Mouse (Mus musculus) kidney, postnatal 0 days (tissue): ENCODE results near the gene Gm266. TPM values are rescaled to one million over a fixed set of nuclear protein-coding genes. Genes with fewer than 3 reads are reported as not detected.
"Not testable (repeated sequence)": the region's sequence is repeated elsewhere in the genome, so short reads cannot be mapped to it uniquely, and the experiment has no call there.

Experiments used
- ATAC-seq: fragments of 200-750 bp; cut with Nextera tagmentation; replicated peaks from 2 replicates; pipeline ENCODE4 v1.8.0; 2017; ENCODE audit warnings: low read depth, moderate number of reproducible peaks, moderate TSS enrichment, moderate library complexity; ENCODE audit not compliant: low FRiP score
- DNase-seq: peaks from one replicate; pipeline ENCODE4 v3.0.0-alpha.2; 2016; ENCODE audit warnings: low spot score
- H3K27ac ChIP-seq: fragments of 300-500 bp; sonication (generic); 2 replicates; pipeline ENCODE4 v1.5.1; 2014; ENCODE audit warnings: mild to moderate bottlenecking
- H3K27me3 ChIP-seq: fragments of 300-500 bp; sonication (generic); 2 replicates; pipeline ENCODE4 v1.6.1; 2014; ENCODE audit warnings: low read length, mixed read lengths; ENCODE audit not compliant: insufficient read depth
- H3K36me3 ChIP-seq: fragments of 300-500 bp; sonication (generic); 2 replicates; pipeline ENCODE4 v1.6.1; 2014; ENCODE audit warnings: low read length, mixed read lengths; ENCODE audit not compliant: insufficient read depth
- H3K4me1 ChIP-seq: fragments of 300-500 bp; sonication (generic); replicated peaks from 2 replicates; pipeline ENCODE4 v1.6.1; 2014; ENCODE audit warnings: antibody characterized with exemption, low read length, mixed read lengths; ENCODE audit not compliant: insufficient read depth
- H3K4me2 ChIP-seq: fragments of 300-500 bp; sonication (generic); 2 replicates; pipeline ENCODE4 v1.6.1; 2014; ENCODE audit warnings: mild to moderate bottlenecking, low read length, moderate library complexity, mixed read lengths
- H3K4me3 ChIP-seq: fragments of 300-500 bp; sonication (generic); replicated peaks from 2 replicates; pipeline ENCODE4 v1.5.1; 2014; ENCODE audit warnings: low read depth, low read length
- H3K9ac ChIP-seq: fragments of 300-500 bp; sonication (generic); 2 replicates; pipeline ENCODE4 v1.6.1; 2014; ENCODE audit warnings: low read depth, low read length
- H3K9me3 ChIP-seq: fragments of 300-500 bp; sonication (generic); replicated peaks from 2 replicates; pipeline ENCODE4 v1.6.1; 2016; ENCODE audit warnings: low read length, inconsistent platforms, mixed read lengths
- CTCF ChIP-seq: IDR thresholded peaks from 2 replicates; pipeline ENCODE4 v1.5.1; 2016; ENCODE audit warnings: antibody characterized with exemption, low read depth, mild to moderate bottlenecking, moderate library complexity
- WGBS: fragments of 180-500 bp; shearing (Covaris S2); extraction: QIAGEN DNeasy Blood & Tissue Kit; methylation state at CpG from one replicate; pipeline ENCODE4 v1.1.7; 2014; 5-methylcytosine and 5-hydroxymethylcytosine counted together
- polyA plus RNA-seq: library from polyadenylated mRNA; unstranded; fragments of >200 nt; fragmentation: Nextera tagmentation; extraction: Ambion mirVana; gene quantifications from 2 replicates; pipeline ENCODE4 v1.2.1, GENCODE M21; 2015

The Gm266 gene
- polyA plus RNA-seq, 1 experiment from 2014 or later: 109 TPM

DNA sequence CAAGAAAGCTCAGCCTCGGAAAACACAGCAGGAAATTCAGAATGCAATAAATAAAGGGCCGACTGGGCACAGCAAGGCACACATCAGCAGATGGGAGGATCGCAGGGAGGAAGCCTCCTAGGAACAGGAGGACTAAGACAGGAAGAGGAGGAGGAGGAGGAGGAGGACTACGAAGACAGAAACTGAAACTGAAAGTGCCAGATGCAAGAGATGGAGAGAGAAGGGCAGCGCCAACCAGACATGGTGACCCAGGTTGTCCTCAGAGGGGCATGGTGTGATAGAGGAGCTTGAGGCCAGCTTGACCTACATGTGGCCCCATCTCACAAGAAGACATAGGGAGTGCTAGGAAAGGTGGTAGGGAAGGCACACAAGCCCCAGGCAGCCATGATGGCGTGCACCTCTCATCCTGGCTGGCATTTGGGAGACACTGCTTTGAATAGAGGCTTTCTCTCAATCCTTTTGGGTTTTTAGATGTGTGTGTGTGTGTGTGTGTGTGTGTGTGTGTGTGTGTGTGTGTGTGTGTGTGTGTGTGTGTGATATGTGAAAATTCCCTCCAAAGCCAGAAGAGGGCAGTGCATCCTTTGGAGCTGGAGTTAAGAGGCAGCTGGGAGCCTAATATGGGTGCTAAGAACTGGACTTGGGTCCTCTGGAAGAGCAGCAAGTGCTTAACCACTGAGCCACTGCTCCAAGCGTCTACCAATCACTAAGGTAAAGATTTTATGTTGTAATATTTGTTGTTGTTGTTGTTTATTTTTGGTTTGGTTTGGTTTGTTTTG lies 29.4 kb upstream of the Gm266 start:
- Histone ChIP-seq H3K36me3 (no peaks in the 10 kb centered on the region), H3K4me2 (peak overlapping the region; percentile 19; the same call in 1 of the 2 replicates), H3K4me1 (0 out of 2 replicates have a peak, but pooled peaks cover 7% of the 10 kb centered on the region), H3K27ac (peak overlapping the region; percentile 48), H3K9ac (no peak overlapping the region), H3K27me3 (no peaks in the 10 kb centered on the region), H3K9me3 (no peaks in the 10 kb centered on the region), H3K4me3 (no peak overlapping the region)
- WGBS: 61% methylated on average over 7 of the region's 7 CpGs
- TF ChIP-seq CTCF: 0 out of 2 replicates have a peak, but pooled peaks have one; percentile 11
- ATAC-seq (no peak), DNase-seq (no peak)

DNA sequence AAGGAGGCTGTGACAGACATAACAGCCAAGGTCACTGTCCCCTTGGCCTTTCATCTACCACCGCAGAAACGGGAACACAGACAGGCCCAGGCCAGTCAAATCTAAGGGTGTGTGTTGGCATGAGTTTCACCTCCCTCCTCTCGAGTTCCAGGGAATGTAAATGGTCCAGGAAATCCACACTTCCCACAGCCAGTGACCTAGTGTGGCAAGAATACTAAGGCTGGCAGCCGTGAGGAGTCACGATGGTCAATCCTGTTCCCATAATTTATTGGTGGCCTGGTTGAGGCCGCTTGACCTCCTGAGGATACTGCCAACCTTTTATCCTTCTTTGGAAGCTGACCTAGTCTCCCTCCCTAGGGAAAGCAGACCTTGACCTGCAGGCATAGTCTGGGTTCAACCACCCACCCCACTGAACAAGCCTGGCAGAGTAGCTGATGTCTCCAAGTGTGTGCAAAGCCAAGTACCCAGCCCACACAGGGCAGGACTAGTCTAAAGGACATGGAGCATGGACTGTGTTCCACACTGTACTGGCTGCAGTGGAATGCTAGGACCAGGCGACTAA lies 28.7 kb upstream of the Gm266 start:
- WGBS: 25% methylated on average over 7 of the region's 7 CpGs
- peak overlapping the region; percentile 48 for H3K27ac ChIP-seq
- H3K4me3 ChIP-seq: no peak overlapping the region
- 0 out of 2 replicates have a peak, but pooled peaks cover 7% of the 10 kb centered on the region for H3K4me1 ChIP-seq
- no peaks in the 10 kb centered on the region for H3K36me3 ChIP-seq
- H3K4me2 ChIP-seq: no peak overlapping the region
- ATAC-seq (peak; percentile 76), DNase-seq (no peak)
- no peaks in the 10 kb centered on the region for H3K9me3 ChIP-seq
- no peak overlapping the region for H3K9ac ChIP-seq
- H3K27me3 ChIP-seq: no peaks in the 10 kb centered on the region
- TF ChIP-seq CTCF: no peak

DNA sequence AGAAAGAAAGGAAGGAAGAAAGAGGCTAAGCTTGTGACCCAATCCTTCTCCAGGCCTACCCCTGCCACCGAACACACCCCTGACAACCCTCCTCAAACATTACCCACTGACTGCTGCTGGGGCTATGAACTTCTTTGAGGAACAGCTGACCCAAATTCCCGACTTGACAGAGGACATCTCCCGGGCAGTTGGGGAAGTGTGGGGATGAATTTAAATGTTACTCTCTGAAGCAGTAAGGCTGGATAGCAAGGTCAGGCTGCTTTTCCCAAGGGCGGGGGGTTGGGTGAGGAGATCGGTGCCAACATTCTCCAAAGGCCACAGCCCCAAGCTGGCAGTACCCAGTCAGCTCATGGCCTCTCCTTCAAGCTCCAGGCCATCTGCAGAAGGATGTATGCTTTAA lies 28.1 kb upstream of the Gm266 start:
- H3K27ac ChIP-seq: peak overlapping the region; percentile 48
- H3K9me3 ChIP-seq: no peaks in the 10 kb centered on the region
- no peak overlapping the region for H3K9ac ChIP-seq
- H3K4me1 ChIP-seq: 0 out of 2 replicates have a peak, but pooled peaks cover 7% of the 10 kb centered on the region
- H3K27me3 ChIP-seq: no peaks in the 10 kb centered on the region
- ATAC-seq (no peak), DNase-seq (no peak)
- WGBS: 49% methylated on average over 5 of the region's 5 CpGs
- H3K36me3 ChIP-seq: no peaks in the 10 kb centered on the region
- no peak overlapping the region for H3K4me3 ChIP-seq
- TF ChIP-seq CTCF: 0 out of 2 replicates have a peak, but pooled peaks have one; percentile 2
- no peak overlapping the region for H3K4me2 ChIP-seq

DNA sequence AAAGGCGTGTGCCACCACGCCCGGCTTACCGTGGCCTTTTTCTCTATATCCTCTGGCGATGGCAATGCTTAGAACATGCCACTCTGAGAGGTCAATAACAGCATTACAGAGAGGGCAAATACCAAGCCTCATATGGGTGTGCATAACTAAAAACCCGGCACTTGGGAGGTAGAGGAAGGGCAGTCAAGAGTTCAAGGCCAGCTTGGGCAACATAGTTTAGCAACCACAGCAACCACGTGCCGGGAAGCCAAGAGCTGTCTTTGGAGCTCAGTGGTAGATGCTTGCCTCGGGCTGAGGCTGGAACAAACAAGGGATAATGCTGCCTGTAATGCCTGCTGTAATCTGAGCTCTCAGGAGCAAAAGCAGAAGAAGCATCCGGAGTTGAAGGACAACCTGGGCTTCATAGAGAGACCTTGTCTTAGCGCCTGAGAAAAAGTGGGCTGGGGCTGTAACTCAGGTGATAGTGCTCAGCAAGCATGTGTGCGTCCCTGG lies 27.0 kb upstream of the Gm266 start:
- H3K27me3 ChIP-seq: no peaks in the 10 kb centered on the region
- WGBS: 86% methylated on average over 12 of the region's 12 CpGs

DNA sequence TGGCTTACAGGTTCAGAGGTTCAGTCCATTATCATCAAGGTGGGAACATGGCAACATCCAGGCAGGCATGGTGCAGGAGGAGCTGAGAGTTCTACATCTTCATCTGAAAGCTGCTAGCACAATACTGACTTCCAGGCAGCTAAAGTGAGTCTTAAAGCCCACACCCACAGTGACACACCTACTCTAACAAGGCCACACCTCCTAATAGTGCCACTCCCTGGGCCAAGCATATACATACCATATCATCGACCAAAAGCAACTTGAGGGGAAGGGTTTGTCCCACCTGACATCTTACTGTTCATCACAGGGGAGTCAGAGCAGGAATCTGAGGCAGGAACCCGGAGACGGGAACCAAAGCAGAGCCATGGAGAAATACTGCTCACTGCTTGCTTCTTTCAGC lies 22.8 kb upstream of the Gm266 start:
- DNase-seq, H3K27me3 ChIP-seq, H3K4me3 ChIP-seq, H3K4me1 ChIP-seq, H3K9me3 ChIP-seq, H3K4me2 ChIP-seq, H3K9ac ChIP-seq, ATAC-seq, H3K36me3 ChIP-seq, H3K27ac ChIP-seq: not testable (repeated sequence)
- 80% methylated on average over 3 of the region's 3 CpGs for WGBS

More for the DNA sequence above, 27.0 kb upstream of the Gm266 start:
- no peaks in the 10 kb centered on the region for H3K9me3 ChIP-seq
- no peak overlapping the region for H3K9ac ChIP-seq
- no peak overlapping the region for H3K4me3 ChIP-seq
- no peak for DNase-seq
- TF ChIP-seq CTCF: no peak
- H3K4me2 ChIP-seq: no peak overlapping the region
- no peak overlapping the region for H3K27ac ChIP-seq
- H3K4me1 ChIP-seq: 0 out of 2 replicates have a peak, but pooled peaks cover 7% of the 10 kb centered on the region
- no peak for ATAC-seq
- no peaks in the 10 kb centered on the region for H3K36me3 ChIP-seq

DNA sequence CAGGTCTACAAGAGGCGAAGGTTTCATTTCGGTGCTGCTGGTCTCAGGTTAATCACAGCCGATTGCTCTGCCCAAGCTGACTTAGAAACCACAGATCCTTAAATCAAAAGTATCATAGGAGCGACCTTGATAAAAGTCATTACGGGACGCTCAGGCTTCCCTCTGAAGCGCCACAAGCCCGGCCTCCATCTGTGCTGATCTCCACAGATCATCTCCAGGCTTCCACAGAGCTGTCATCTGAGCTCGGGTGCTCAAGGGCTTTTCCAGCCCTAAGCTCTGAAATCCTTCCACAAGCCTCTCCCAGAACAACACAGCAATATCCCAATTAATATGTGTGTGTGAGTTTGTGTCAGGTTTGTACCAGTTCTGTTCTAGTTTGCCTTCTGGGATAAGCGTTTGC lies 22.3 kb upstream of the Gm266 start:
- no peak for ATAC-seq
- 90% methylated on average over 10 of the region's 10 CpGs for WGBS

More for the DNA sequence above, 22.3 kb upstream of the Gm266 start:
- no peak overlapping the region for H3K4me2 ChIP-seq
- no peak overlapping the region for H3K27ac ChIP-seq
- H3K9me3 ChIP-seq: no peaks in the 10 kb centered on the region
- H3K27me3 ChIP-seq: no peaks in the 10 kb centered on the region
- no peak for TF ChIP-seq CTCF
- DNase-seq: no peak
- no peaks in the 10 kb centered on the region for H3K36me3 ChIP-seq
- H3K4me1 ChIP-seq: no peaks in the 10 kb centered on the region
- H3K9ac ChIP-seq: no peak overlapping the region
- no peak overlapping the region for H3K4me3 ChIP-seq
